Mouse (Mus musculus): Measurements from ENCODE around the gene Tmpo. TPM values are rescaled to one million over a fixed set of nuclear protein-coding genes. Genes with fewer than 3 reads are reported as not detected.

Tmpo gene
- total and polyA plus RNA-seq, 3 experiments: 13.9 to 40.1 (median 39.8) TPM

DNA sequence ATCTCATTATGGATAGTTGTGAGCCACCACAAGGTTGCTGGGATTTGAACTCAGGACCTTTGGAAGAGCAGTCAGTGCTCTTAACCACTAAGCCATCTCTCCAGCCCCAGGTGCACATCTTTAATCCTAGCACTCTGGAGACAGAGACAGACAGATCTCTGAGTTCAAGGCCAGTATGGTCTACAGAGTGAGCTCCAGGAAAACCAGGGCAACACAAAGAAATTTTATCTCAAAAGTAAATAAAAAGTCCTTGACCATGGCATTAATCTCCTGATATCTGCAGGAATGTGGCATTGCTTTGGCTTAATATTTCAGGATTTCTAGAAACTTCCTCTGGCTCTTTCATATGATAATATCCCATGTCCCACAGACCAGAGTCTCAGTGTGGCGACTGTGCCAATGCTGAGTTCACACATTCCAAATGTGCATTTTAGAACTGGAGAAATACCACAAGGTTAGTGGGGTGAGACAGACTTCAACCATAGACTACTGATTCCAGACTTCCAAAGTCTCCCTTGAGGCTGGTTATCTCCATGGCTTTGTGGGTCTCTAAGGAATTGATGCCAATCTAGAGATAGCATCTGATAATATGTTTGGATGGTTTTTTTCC lies 52.5 kb downstream of the Tmpo start:
- WGBS: 61% methylated on average over 1 of the region's 1 CpGs
- no peaks in the 10 kb centered on the region for H3K79me2 ChIP-seq (replicated peaks; ENCODE audit: control insufficient read depth, insufficient read depth, low read length)

DNA sequence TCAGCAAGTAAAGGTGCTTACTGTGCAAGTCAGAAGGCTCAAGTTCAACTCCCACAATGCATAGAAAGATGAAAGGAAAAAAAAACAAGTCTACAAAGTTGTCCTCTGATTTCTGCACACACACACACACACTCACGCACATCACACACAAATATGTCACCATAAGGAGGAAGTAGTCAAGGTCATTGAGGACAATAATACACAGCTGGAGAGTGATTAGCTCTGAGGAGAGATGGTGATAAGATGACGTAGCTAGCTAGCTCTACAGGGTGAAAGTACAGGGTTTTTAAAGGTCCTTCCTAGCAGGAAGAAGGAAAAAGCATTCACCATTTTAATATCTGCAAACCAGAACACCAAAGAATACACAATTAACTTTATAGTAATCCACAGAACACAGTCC lies 53.7 kb downstream of the Tmpo start:
- peaks cover 3% of the 10 kb centered on the region for H3K4me1 ChIP-seq (ENCODE audit: control insufficient read depth, insufficient read depth, low read length)
- peaks cover 4% of the 10 kb centered on the region for H3K36me3 ChIP-seq (ENCODE audit: control insufficient read depth, insufficient read depth, low read length)
- peak overlapping the region; percentile 81 for H3K27ac ChIP-seq
- H3K79me2 ChIP-seq (replicated peaks; ENCODE audit: control insufficient read depth, insufficient read depth, low read length): peaks cover 3% of the 10 kb centered on the region; the same call in 1 of the 2 replicates
- 21% methylated on average over 2 of the region's 2 CpGs for WGBS
- no peak for DNase-seq
- no peak overlapping the region for H3K4me3 ChIP-seq
- no peak for TF ChIP-seq EP300 (IDR thresholded peaks at IDR 0.05; ENCODE audit: insufficient read depth, low read depth, low read length)
- TF ChIP-seq CTCF (IDR thresholded peaks at IDR 0.05): no peak
- no peak for TF ChIP-seq POLR2A (IDR thresholded peaks at IDR 0.05; ENCODE audit: insufficient read depth, low read depth, low read length)
- H3K9ac ChIP-seq (ENCODE audit: low read depth, low read length): no peak overlapping the region
- intact Hi-C loops (cut with DNase I): no loop called here
- no peaks in the 10 kb centered on the region for H3K27me3 ChIP-seq (ENCODE audit: control insufficient read depth, insufficient read depth, low read length)

More for the DNA sequence above, 52.5 kb downstream of the Tmpo start:
- no peaks in the 10 kb centered on the region for H3K27me3 ChIP-seq (ENCODE audit: control insufficient read depth, insufficient read depth, low read length)
- H3K4me1 ChIP-seq (ENCODE audit: control insufficient read depth, insufficient read depth, low read length): peaks cover 3% of the 10 kb centered on the region
- intact Hi-C loops (cut with DNase I): no loop called here
- no peak for DNase-seq
- H3K4me3 ChIP-seq: no peak overlapping the region
- no peak for TF ChIP-seq EP300 (IDR thresholded peaks at IDR 0.05; ENCODE audit: insufficient read depth, low read depth, low read length)
- no peak for TF ChIP-seq POLR2A (IDR thresholded peaks at IDR 0.05; ENCODE audit: insufficient read depth, low read depth, low read length)
- TF ChIP-seq CTCF (IDR thresholded peaks at IDR 0.05): no peak
- no peak overlapping the region for H3K9ac ChIP-seq (ENCODE audit: low read depth, low read length)
- no peak overlapping the region for H3K27ac ChIP-seq
- H3K36me3 ChIP-seq (ENCODE audit: control insufficient read depth, insufficient read depth, low read length): no peaks in the 10 kb centered on the region

DNA sequence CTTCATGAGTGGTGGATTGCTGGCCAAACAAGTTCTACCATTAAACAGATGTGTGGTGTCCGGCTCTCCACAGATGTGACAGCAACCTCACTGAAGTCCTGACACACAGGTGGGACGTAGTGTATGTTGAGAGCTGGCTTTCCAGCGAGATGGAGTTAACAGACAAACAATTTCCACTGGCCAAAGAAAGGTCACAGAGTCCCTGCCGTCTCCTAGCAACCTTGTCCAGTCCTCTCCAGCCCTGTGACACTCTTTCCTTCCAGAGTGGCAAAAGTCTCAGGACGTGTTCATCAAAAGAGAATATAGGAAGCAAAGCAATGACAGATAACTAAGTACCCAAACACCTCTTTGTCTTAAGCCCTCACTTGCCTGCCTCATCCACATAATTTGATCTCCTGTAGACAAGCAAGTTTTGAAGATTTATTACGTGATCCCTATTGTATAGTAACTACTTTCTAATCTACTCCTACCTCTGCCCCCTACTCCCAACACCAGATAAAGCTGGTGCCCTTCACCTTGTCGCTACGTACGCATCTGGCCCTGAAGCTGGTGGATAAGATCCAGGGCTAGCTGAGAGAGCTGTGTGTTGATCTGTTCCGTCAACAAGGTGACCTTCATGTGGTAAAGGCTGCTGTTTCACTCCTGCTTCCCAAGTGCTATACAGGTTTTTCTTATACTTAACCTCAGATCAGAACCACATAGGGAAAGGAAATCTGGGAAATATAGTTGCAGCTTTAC lies 54.3 kb downstream of the Tmpo start:
- Histone ChIP-seq H3K27ac (peak overlapping the region; percentile 81), H3K79me2 (replicated peaks; ENCODE audit: control insufficient read depth, insufficient read depth, low read length) (peaks cover 3% of the 10 kb centered on the region; the same call in 1 of the 2 replicates), H3K27me3 (ENCODE audit: control insufficient read depth, insufficient read depth, low read length) (no peaks in the 10 kb centered on the region), H3K9ac (ENCODE audit: low read depth, low read length) (0 out of 2 replicates have a peak overlapping the region, but pooled peaks have one; percentile 32), H3K4me3 (no peak overlapping the region), H3K4me1 (ENCODE audit: control insufficient read depth, insufficient read depth, low read length) (peaks cover 5% of the 10 kb centered on the region), H3K36me3 (ENCODE audit: control insufficient read depth, insufficient read depth, low read length) (peaks cover 9% of the 10 kb centered on the region)
- TF ChIP-seq EP300 (IDR thresholded peaks at IDR 0.05; ENCODE audit: insufficient read depth, low read depth, low read length) (no peak), CTCF (IDR thresholded peaks at IDR 0.05) (no peak), POLR2A (IDR thresholded peaks at IDR 0.05; ENCODE audit: insufficient read depth, low read depth, low read length) (no peak)
- WGBS: 45% methylated on average over 10 of the region's 10 CpGs
- intact Hi-C loops (cut with DNase I): no loop called here
- peak in 1 of 2 experiments; percentile 21 for DNase-seq

DNA sequence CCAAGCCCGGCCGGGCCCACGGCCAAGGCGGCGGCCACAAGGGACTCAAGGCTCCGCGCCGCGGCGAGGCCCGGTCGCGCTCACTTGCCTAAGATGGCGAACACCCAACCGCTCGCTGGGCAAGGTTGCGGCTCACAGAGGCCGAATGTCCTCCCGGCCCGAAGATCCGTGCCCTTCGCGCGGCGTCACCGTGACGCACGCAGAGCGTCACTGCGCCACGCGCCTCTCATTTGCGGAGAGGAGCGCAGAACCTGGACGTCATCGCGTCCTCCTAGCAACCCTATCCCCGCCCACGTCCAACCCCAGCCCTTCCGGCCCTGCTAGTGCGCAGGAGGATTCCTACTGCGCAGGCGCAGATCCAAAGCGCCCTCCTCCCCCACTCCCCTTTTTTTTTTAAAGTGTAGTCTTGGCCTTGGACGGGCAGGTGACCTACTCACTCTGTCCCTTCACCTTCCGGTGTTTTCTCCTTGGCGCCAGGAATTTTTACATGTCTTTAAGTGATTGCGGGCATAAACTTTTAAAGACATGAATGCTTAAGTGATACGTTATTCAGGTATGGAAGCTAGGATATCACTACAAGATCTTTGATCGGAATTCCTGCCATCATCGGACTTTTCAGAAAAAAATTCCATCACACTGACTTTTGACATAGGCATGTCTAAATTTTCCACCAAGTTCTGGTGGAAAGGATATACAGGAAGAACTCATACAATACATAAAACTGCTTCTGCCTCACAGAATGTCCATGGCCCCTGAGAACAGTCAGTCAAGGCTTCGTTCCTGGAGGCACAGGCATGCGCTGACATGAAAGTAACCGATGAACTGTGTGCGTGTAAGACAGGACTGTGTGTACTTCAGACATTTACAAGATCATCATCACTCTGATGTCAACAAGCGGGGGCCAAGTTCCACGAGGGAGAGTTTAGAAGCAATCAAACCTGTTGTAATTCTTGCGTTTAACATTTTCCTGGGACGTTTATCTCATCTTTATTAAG lies 57.0 kb downstream of the Tmpo start, which contains the start of gene Slc25a3:
Gene Slc25a3, minus strand, starts transcription at position 232 of the 995 bp plus-strand sequence.
- Histone ChIP-seq H3K79me2 (replicated peaks; ENCODE audit: control insufficient read depth, insufficient read depth, low read length) (peaks cover 3% of the 10 kb centered on the region; the same call in 1 of the 2 replicates), H3K36me3 (ENCODE audit: control insufficient read depth, insufficient read depth, low read length) (peaks cover 29% of the 10 kb centered on the region), H3K4me1 (ENCODE audit: control insufficient read depth, insufficient read depth, low read length) (peaks cover 5% of the 10 kb centered on the region), H3K4me3 (peak within 1 kb of the TSS; percentile 86), H3K27ac (peak within 1 kb of the TSS; percentile 97), H3K27me3 (ENCODE audit: control insufficient read depth, insufficient read depth, low read length) (no peaks in the 10 kb centered on the region), H3K9ac (ENCODE audit: low read depth, low read length) (peak within 1 kb of the TSS; percentile 95)
- TF ChIP-seq EP300 (IDR thresholded peaks at IDR 0.05; ENCODE audit: insufficient read depth, low read depth, low read length): peak; percentile 62
- TF ChIP-seq POLR2A (IDR thresholded peaks at IDR 0.05; ENCODE audit: insufficient read depth, low read depth, low read length): peak; percentile 99
- TF ChIP-seq CTCF (IDR thresholded peaks at IDR 0.05): no peak
- 7% methylated on average over 59 of the region's 59 CpGs for WGBS
- intact Hi-C loops (cut with DNase I): loop anchor here (2.0 to 5.0 kb wide), 3 partner anchors 15 to 63 kb away; no protein-coding TSS in a partner anchor
- peak; percentile 99 for DNase-seq

DNA sequence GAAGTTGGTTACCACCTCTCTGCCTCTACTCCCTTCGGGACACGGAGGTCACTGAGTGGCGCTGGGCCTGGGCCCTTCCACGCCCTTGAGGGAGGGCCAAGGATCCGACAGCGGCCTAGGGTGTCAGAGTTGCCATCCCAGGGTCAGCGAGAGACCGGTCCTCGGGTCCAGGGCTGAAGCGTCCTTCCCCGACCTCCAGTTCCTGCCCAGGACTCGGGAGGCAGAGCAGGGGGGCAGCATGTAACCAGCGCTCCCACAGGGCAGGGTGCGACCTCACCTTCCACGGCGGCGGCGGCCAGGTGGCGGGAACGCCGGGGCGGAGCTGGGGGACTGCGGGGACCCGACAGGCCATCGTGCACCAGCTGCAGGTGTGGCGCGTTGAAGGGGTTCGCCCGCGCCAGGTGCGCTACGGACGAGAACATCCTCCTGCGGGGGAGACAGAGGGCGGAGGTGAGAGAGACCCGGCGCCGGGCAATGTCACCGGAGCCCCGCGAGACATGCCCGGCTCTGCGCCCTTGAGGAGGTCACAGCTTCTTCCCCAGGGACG lies 57.8 kb downstream of the Tmpo start:
- H3K9ac ChIP-seq (ENCODE audit: low read depth, low read length): peak overlapping the region; percentile 95
- TF ChIP-seq CTCF (IDR thresholded peaks at IDR 0.05) (no peak), POLR2A (IDR thresholded peaks at IDR 0.05; ENCODE audit: insufficient read depth, low read depth, low read length) (no peak; the same call in 1 of the 2 replicates), EP300 (IDR thresholded peaks at IDR 0.05; ENCODE audit: insufficient read depth, low read depth, low read length) (no peak)
- H3K36me3 ChIP-seq (ENCODE audit: control insufficient read depth, insufficient read depth, low read length): peaks cover 36% of the 10 kb centered on the region
- peak overlapping the region; percentile 86 for H3K4me3 ChIP-seq
- H3K27me3 ChIP-seq (ENCODE audit: control insufficient read depth, insufficient read depth, low read length): no peaks in the 10 kb centered on the region
- peaks cover 3% of the 10 kb centered on the region; the same call in 1 of the 2 replicates for H3K79me2 ChIP-seq (replicated peaks; ENCODE audit: control insufficient read depth, insufficient read depth, low read length)
- DNase-seq: peak in 1 of 2 experiments; percentile 65
- WGBS: under 1% methylated on average over 44 of the region's 44 CpGs
- peaks cover 5% of the 10 kb centered on the region for H3K4me1 ChIP-seq (ENCODE audit: control insufficient read depth, insufficient read depth, low read length)
- intact Hi-C loops (cut with DNase I): loop anchor here (2.0 to 5.0 kb wide), 2 partner anchors 39 to 64 kb away; no protein-coding TSS in a partner anchor
- H3K27ac ChIP-seq: peak overlapping the region; percentile 97
